Mouse (Mus musculus): ENCODE results near the gene Ntrk1. TPM values are rescaled to one million over a fixed set of nuclear protein-coding genes. Genes with fewer than 3 reads are reported as not detected.
A peak's percentile ranks its signal among the peaks of the same experiment; 100 is the strongest.

Ntrk1 gene
- polyA plus RNA-seq, 1 experiment from 2014 or later: 10.7 TPM

GRCm38 (mm10) chr3:87779086-87779485 is 15.9 kb downstream of the Ntrk1 start:
- peaks cover 81% of the 10 kb centered on the region for H3K27me3 ChIP-seq (replicated peaks; ENCODE audit: low read depth, poor library complexity, severe bottlenecking)
- H3K9me3 ChIP-seq: no peaks in the 10 kb centered on the region
- H3K4me3 ChIP-seq: no peak overlapping the region
- no peak overlapping the region for H3K27ac ChIP-seq (replicated peaks)
- peaks cover 41% of the 10 kb centered on the region for H3K4me1 ChIP-seq
- H3K36me3 ChIP-seq (replicated peaks): no peaks in the 10 kb centered on the region
- 27% methylated on average over 2 of the region's 2 CpGs for WGBS
- no peak for DNase-seq (ENCODE audit: low spot score)

- Histone ChIP-seq H3K9me3 (no peaks in the 10 kb centered on the region), H3K27me3 (replicated peaks; ENCODE audit: low read depth, poor library complexity, severe bottlenecking) (peaks cover 89% of the 10 kb centered on the region), H3K4me3 (no peak overlapping the region), H3K4me1 (peaks cover 42% of the 10 kb centered on the region), H3K36me3 (replicated peaks) (no peaks in the 10 kb centered on the region), H3K27ac (replicated peaks) (no peak overlapping the region)
- no peak for DNase-seq (ENCODE audit: low spot score)
- 56% methylated on average over 23 of the region's 23 CpGs for WGBS
Observed at GRCm38 (mm10) chr3:87778283-87778682, 16.7 kb downstream of the Ntrk1 start.

- Histone ChIP-seq H3K9me3 (no peaks in the 10 kb centered on the region), H3K27me3 (replicated peaks; ENCODE audit: low read depth, poor library complexity, severe bottlenecking) (peaks cover 93% of the 10 kb centered on the region), H3K4me1 (peaks cover 45% of the 10 kb centered on the region), H3K27ac (replicated peaks) (no peak overlapping the region), H3K36me3 (replicated peaks) (no peaks in the 10 kb centered on the region), H3K4me3 (no peak overlapping the region)
- no peak for DNase-seq (ENCODE audit: low spot score)
- 50% methylated on average over 6 of the region's 6 CpGs for WGBS
Observed at GRCm38 (mm10) chr3:87771088-87771487, 23.9 kb downstream of the Ntrk1 start.

- under 1% methylated on average over 4 of the region's 4 CpGs for WGBS
- H3K9me3 ChIP-seq: no peaks in the 10 kb centered on the region
- peak; percentile 63 for DNase-seq (ENCODE audit: low spot score)
- no peaks in the 10 kb centered on the region for H3K36me3 ChIP-seq (replicated peaks)
- H3K4me1 ChIP-seq: peaks cover 50% of the 10 kb centered on the region
- no peak overlapping the region for H3K27ac ChIP-seq (replicated peaks)
- H3K4me3 ChIP-seq: no peak overlapping the region
- H3K27me3 ChIP-seq (replicated peaks; ENCODE audit: low read depth, poor library complexity, severe bottlenecking): peaks cover 93% of the 10 kb centered on the region
Observed at GRCm38 (mm10) chr3:87770280-87770679, 24.7 kb downstream of the Ntrk1 start.

GRCm38 (mm10) chr3:87769506-87769905 is 25.5 kb downstream of the Ntrk1 start:
- H3K4me3 ChIP-seq: no peak overlapping the region

GRCm38 (mm10) chr3:87768844-87769243 is 26.1 kb downstream of the Ntrk1 start:
- Histone ChIP-seq H3K4me3 (peak overlapping the region; percentile 59), H3K36me3 (replicated peaks) (no peaks in the 10 kb centered on the region), H3K27ac (replicated peaks) (peak overlapping the region; percentile 77), H3K4me1 (peaks cover 65% of the 10 kb centered on the region), H3K27me3 (replicated peaks; ENCODE audit: low read depth, poor library complexity, severe bottlenecking) (peaks cover 94% of the 10 kb centered on the region), H3K9me3 (no peaks in the 10 kb centered on the region)
- WGBS: 1% methylated on average over 37 of the region's 37 CpGs
- DNase-seq (ENCODE audit: low spot score): peak; percentile 88

More at GRCm38 (mm10) chr3:87769506-87769905, 25.5 kb downstream of the Ntrk1 start:
- no peak overlapping the region for H3K27ac ChIP-seq (replicated peaks)
- H3K4me1 ChIP-seq: peaks cover 58% of the 10 kb centered on the region
- H3K36me3 ChIP-seq (replicated peaks): no peaks in the 10 kb centered on the region
- peaks cover 95% of the 10 kb centered on the region for H3K27me3 ChIP-seq (replicated peaks; ENCODE audit: low read depth, poor library complexity, severe bottlenecking)
- H3K9me3 ChIP-seq: no peaks in the 10 kb centered on the region
- DNase-seq (ENCODE audit: low spot score): no peak
- 77% methylated on average over 8 of the region's 8 CpGs for WGBS

- no peak for DNase-seq (ENCODE audit: low spot score)
- peaks cover 93% of the 10 kb centered on the region for H3K27me3 ChIP-seq (replicated peaks; ENCODE audit: low read depth, poor library complexity, severe bottlenecking)
- H3K36me3 ChIP-seq (replicated peaks): no peaks in the 10 kb centered on the region
- WGBS: 42% methylated on average over 6 of the region's 6 CpGs
- H3K4me3 ChIP-seq: peak overlapping the region; percentile 59
- H3K9me3 ChIP-seq: no peaks in the 10 kb centered on the region
- peak overlapping the region; percentile 77 for H3K27ac ChIP-seq (replicated peaks)
- peaks cover 66% of the 10 kb centered on the region for H3K4me1 ChIP-seq
Observed at GRCm38 (mm10) chr3:87768431-87768830, 26.5 kb downstream of the Ntrk1 start.

GRCm38 (mm10) chr3:87767764-87768163 is 27.2 kb downstream of the Ntrk1 start:
- peaks cover 66% of the 10 kb centered on the region for H3K4me1 ChIP-seq
- H3K36me3 ChIP-seq (replicated peaks): no peaks in the 10 kb centered on the region
- H3K4me3 ChIP-seq: peak overlapping the region; percentile 59
- DNase-seq (ENCODE audit: low spot score): no peak
- peaks cover 87% of the 10 kb centered on the region for H3K27me3 ChIP-seq (replicated peaks; ENCODE audit: low read depth, poor library complexity, severe bottlenecking)
- H3K9me3 ChIP-seq: no peaks in the 10 kb centered on the region
- H3K27ac ChIP-seq (replicated peaks): peak overlapping the region; percentile 71
- WGBS: 57% methylated on average over 8 of the region's 8 CpGs

GRCm38 (mm10) chr3:87766284-87766667 is 28.7 kb downstream of the Ntrk1 start:
- WGBS: 81% methylated on average over 3 of the region's 3 CpGs
- H3K36me3 ChIP-seq (replicated peaks): no peaks in the 10 kb centered on the region
- peaks cover 78% of the 10 kb centered on the region for H3K4me1 ChIP-seq
- peaks cover 72% of the 10 kb centered on the region for H3K27me3 ChIP-seq (replicated peaks; ENCODE audit: low read depth, poor library complexity, severe bottlenecking)
- DNase-seq (ENCODE audit: low spot score): no peak
- H3K27ac ChIP-seq (replicated peaks): peak overlapping the region; percentile 83
- H3K9me3 ChIP-seq: no peaks in the 10 kb centered on the region
- H3K4me3 ChIP-seq: no peak overlapping the region

- peaks cover 67% of the 10 kb centered on the region for H3K27me3 ChIP-seq (replicated peaks; ENCODE audit: low read depth, poor library complexity, severe bottlenecking)
- no peak overlapping the region; the same call in 1 of the 2 replicates for H3K4me3 ChIP-seq
- WGBS: 71% methylated on average over 5 of the region's 5 CpGs
- H3K27ac ChIP-seq (replicated peaks): peak overlapping the region; percentile 83
- DNase-seq (ENCODE audit: low spot score): no peak
- no peaks in the 10 kb centered on the region for H3K9me3 ChIP-seq
- H3K36me3 ChIP-seq (replicated peaks): no peaks in the 10 kb centered on the region
- peaks cover 83% of the 10 kb centered on the region for H3K4me1 ChIP-seq
Observed at GRCm38 (mm10) chr3:87765631-87766283, 29.2 kb downstream of the Ntrk1 start.

- Histone ChIP-seq H3K4me3 (peak overlapping the region; percentile 38; the same call in 1 of the 2 replicates), H3K27ac (replicated peaks) (peak overlapping the region; percentile 83), H3K36me3 (replicated peaks) (no peaks in the 10 kb centered on the region), H3K27me3 (replicated peaks; ENCODE audit: low read depth, poor library complexity, severe bottlenecking) (peaks cover 63% of the 10 kb centered on the region), H3K4me1 (peaks cover 86% of the 10 kb centered on the region), H3K9me3 (no peaks in the 10 kb centered on the region)
- 12% methylated on average over 10 of the region's 10 CpGs for WGBS
- DNase-seq (ENCODE audit: low spot score): peak; percentile 72
Observed at GRCm38 (mm10) chr3:87765091-87765490, 29.9 kb downstream of the Ntrk1 start.

- Histone ChIP-seq H3K4me3 (peak overlapping the region; percentile 38), H3K27me3 (replicated peaks; ENCODE audit: low read depth, poor library complexity, severe bottlenecking) (peaks cover 59% of the 10 kb centered on the region), H3K36me3 (replicated peaks) (no peaks in the 10 kb centered on the region), H3K4me1 (peaks cover 92% of the 10 kb centered on the region), H3K9me3 (no peaks in the 10 kb centered on the region), H3K27ac (replicated peaks) (peak overlapping the region; percentile 83)
- WGBS: 32% methylated on average over 10 of the region's 10 CpGs
- no peak for DNase-seq (ENCODE audit: low spot score)
Observed at GRCm38 (mm10) chr3:87764506-87764905, 30.5 kb downstream of the Ntrk1 start.

GRCm38 (mm10) chr3:87763683-87764289 is 31.2 kb downstream of the Ntrk1 start:
- DNase-seq (ENCODE audit: low spot score): peak; percentile 65
- 18% methylated on average over 15 of the region's 15 CpGs for WGBS
- peaks cover 95% of the 10 kb centered on the region for H3K4me1 ChIP-seq

More at GRCm38 (mm10) chr3:87763683-87764289, 31.2 kb downstream of the Ntrk1 start:
- Histone ChIP-seq H3K27ac (replicated peaks) (peak overlapping the region; percentile 83), H3K9me3 (no peaks in the 10 kb centered on the region), H3K36me3 (replicated peaks) (peaks cover 4% of the 10 kb centered on the region; the same call in 1 of the 2 replicates), H3K27me3 (replicated peaks; ENCODE audit: low read depth, poor library complexity, severe bottlenecking) (peaks cover 56% of the 10 kb centered on the region), H3K4me3 (peak overlapping the region; percentile 38)
